Mouse (Mus musculus) neural tube, embryonic 14.5 days (tissue): ENCODE measurements at regions not wholly inside any gene's neighbourhood (a gene's known extent, or its start where the extent isn't known, plus 50 kb on each side); places are given as distances from the start of the nearest gene placed in this dataset.
"Not testable (repeated sequence)": the region's sequence is repeated elsewhere in the genome, so short reads cannot be mapped to it uniquely, and the experiment has no call there.

Experiments used
- ATAC-seq: fragments of 200-750 bp; cut with Nextera tagmentation; 2 replicates; pipeline ENCODE4 v1.8.0; 2017; ENCODE audit warnings: low read depth, mild to moderate bottlenecking, moderate TSS enrichment, moderate library complexity
- H3K27ac ChIP-seq: fragments of 300-500 bp; sonication (generic); 2 replicates; pipeline ENCODE4 v1.5.1; 2014; ENCODE audit warnings: low read depth, mild to moderate bottlenecking, control low read depth, low read length, moderate library complexity, mixed read lengths
- H3K27me3 ChIP-seq: fragments of 300-500 bp; sonication (generic); 2 replicates; pipeline ENCODE4 v1.6.1; 2014; ENCODE audit warnings: low read length; ENCODE audit not compliant: control insufficient read depth, insufficient read depth
- H3K36me3 ChIP-seq: fragments of 300-500 bp; sonication (generic); 2 replicates; pipeline ENCODE4 v1.6.1; 2014; ENCODE audit warnings: low read length, mixed read lengths; ENCODE audit not compliant: control insufficient read depth, insufficient read depth
- H3K4me1 ChIP-seq: fragments of 300-500 bp; sonication (generic); 2 replicates; pipeline ENCODE4 v1.6.1; 2014; ENCODE audit warnings: low read length; ENCODE audit not compliant: control insufficient read depth, insufficient read depth
- H3K4me2 ChIP-seq: fragments of 300-500 bp; sonication (generic); 2 replicates; pipeline ENCODE4 v1.6.1; 2014; ENCODE audit warnings: mild to moderate bottlenecking, low read depth, low read length, control low read depth
- H3K4me3 ChIP-seq: fragments of 300-500 bp; sonication (generic); 2 replicates; pipeline ENCODE4 v1.5.1; 2014; ENCODE audit warnings: low read depth, low read length, control low read depth, mixed read lengths
- H3K9ac ChIP-seq: fragments of 300-500 bp; sonication (generic); replicated peaks from 2 replicates; pipeline ENCODE4 v1.6.1; 2014; ENCODE audit warnings: low read depth, mild to moderate bottlenecking, control low read depth, low read length, mixed read lengths
- H3K9me3 ChIP-seq: fragments of 300-500 bp; sonication (generic); 2 replicates; pipeline ENCODE4 v1.6.1; 2016; ENCODE audit warnings: low read length; ENCODE audit not compliant: control insufficient read depth
- WGBS: fragments of 180-500 bp; shearing (Covaris S2); extraction: QIAGEN DNeasy Blood & Tissue Kit; methylation state at CpG from one replicate; pipeline ENCODE4 v1.1.7; 2014; 5-methylcytosine and 5-hydroxymethylcytosine counted together

GRCm38 (mm10) chr13:52284026-52284801, 246.9 kb downstream of the Diras2 start:
- Histone ChIP-seq H3K27me3 (no peaks in the 10 kb centered on the region), H3K4me1 (no peaks in the 10 kb centered on the region), H3K4me3 (no peak overlapping the region), H3K4me2 (no peak overlapping the region), H3K36me3 (no peaks in the 10 kb centered on the region), H3K9me3 (no peaks in the 10 kb centered on the region), H3K27ac (no peak overlapping the region), H3K9ac (no peak overlapping the region)
- 80% methylated on average over 12 of the region's 12 CpGs for WGBS
- no peak for ATAC-seq

- WGBS = 10% methylated on average over 6 of the region's 6 CpGs
- Histone ChIP-seq H3K9me3 (no peaks in the 10 kb centered on the region), H3K4me2 (no peak overlapping the region), H3K27ac (0 out of 2 replicates have a peak overlapping the region, but pooled peaks have one; percentile 10), H3K4me1 (no peaks in the 10 kb centered on the region), H3K36me3 (no peaks in the 10 kb centered on the region), H3K4me3 (no peak overlapping the region), H3K9ac (no peak overlapping the region), H3K27me3 (no peaks in the 10 kb centered on the region)
- ATAC-seq = no peak
Observed at GRCm38 (mm10) chr13:52288400-52288799, 242.7 kb downstream of the Diras2 start.

GRCm38 (mm10) chr13:52295847-52296246, 235.2 kb downstream of the Diras2 start:
- Histone ChIP-seq H3K27me3 (no peaks in the 10 kb centered on the region), H3K4me2 (no peak overlapping the region), H3K4me1 (0 out of 2 replicates have a peak, but pooled peaks cover 2% of the 10 kb centered on the region), H3K4me3 (no peak overlapping the region), H3K9me3 (no peaks in the 10 kb centered on the region), H3K27ac (no peak overlapping the region), H3K9ac (no peak overlapping the region), H3K36me3 (no peaks in the 10 kb centered on the region)
- 95% methylated on average over 15 of the region's 15 CpGs for WGBS
- ATAC-seq = no peak

GRCm38 (mm10) chr13:52296541-52297276, 234.4 kb downstream of the Diras2 start:
- no peaks in the 10 kb centered on the region for H3K27me3 ChIP-seq
- 0 out of 2 replicates have a peak, but pooled peaks cover 2% of the 10 kb centered on the region for H3K4me1 ChIP-seq
- H3K4me2 ChIP-seq = no peak overlapping the region
- ATAC-seq = no peak
- no peaks in the 10 kb centered on the region for H3K9me3 ChIP-seq
- no peak overlapping the region for H3K9ac ChIP-seq
- 88% methylated on average over 9 of the region's 9 CpGs for WGBS
- no peak overlapping the region for H3K27ac ChIP-seq
- no peaks in the 10 kb centered on the region for H3K36me3 ChIP-seq
- H3K4me3 ChIP-seq = no peak overlapping the region

GRCm38 (mm10) chr13:52297277-52297623, 233.8 kb downstream of the Diras2 start:
- Histone ChIP-seq H3K36me3 (no peaks in the 10 kb centered on the region), H3K4me3 (no peak overlapping the region), H3K27ac (no peak overlapping the region), H3K4me1 (0 out of 2 replicates have a peak, but pooled peaks cover 2% of the 10 kb centered on the region), H3K27me3 (no peaks in the 10 kb centered on the region), H3K9ac (no peak overlapping the region), H3K9me3 (no peaks in the 10 kb centered on the region), H3K4me2 (no peak overlapping the region)
- WGBS = 49% methylated on average over 7 of the region's 7 CpGs
- ATAC-seq = no peak

GRCm38 (mm10) chr13:52298362-52298761, 232.7 kb downstream of the Diras2 start:
- no peak for ATAC-seq
- Histone ChIP-seq H3K27ac (no peak overlapping the region), H3K4me2 (no peak overlapping the region), H3K36me3 (no peaks in the 10 kb centered on the region), H3K4me3 (no peak overlapping the region), H3K9me3 (no peaks in the 10 kb centered on the region), H3K4me1 (0 out of 2 replicates have a peak, but pooled peaks cover 2% of the 10 kb centered on the region), H3K27me3 (no peaks in the 10 kb centered on the region), H3K9ac (no peak overlapping the region)
- 87% methylated on average over 5 of the region's 5 CpGs for WGBS

GRCm38 (mm10) chr13:52305328-52305727, 225.8 kb downstream of the Diras2 start:
- ATAC-seq = not testable (repeated sequence)

GRCm38 (mm10) chr13:52306783-52307440, 224.2 kb downstream of the Diras2 start:
- Histone ChIP-seq H3K4me3 (no peak overlapping the region), H3K27ac (no peak overlapping the region), H3K9ac (no peak overlapping the region), H3K9me3 (no peaks in the 10 kb centered on the region), H3K36me3 (no peaks in the 10 kb centered on the region), H3K4me1 (no peaks in the 10 kb centered on the region), H3K4me2 (no peak overlapping the region), H3K27me3 (no peaks in the 10 kb centered on the region)
- no peak for ATAC-seq
- 85% methylated on average over 9 of the region's 9 CpGs for WGBS

More at GRCm38 (mm10) chr13:52305328-52305727, 225.8 kb downstream of the Diras2 start:
- not testable (repeated sequence) for H3K4me1 ChIP-seq, H3K4me3 ChIP-seq, H3K9me3 ChIP-seq, H3K9ac ChIP-seq, H3K27ac ChIP-seq, H3K36me3 ChIP-seq, H3K27me3 ChIP-seq, H3K4me2 ChIP-seq

GRCm38 (mm10) chr13:52310954-52311353, 220.1 kb downstream of the Diras2 start:
- H3K4me2 ChIP-seq = no peak overlapping the region
- H3K9me3 ChIP-seq = no peaks in the 10 kb centered on the region
- H3K27ac ChIP-seq = no peak overlapping the region
- H3K9ac ChIP-seq = no peak overlapping the region
- 11% methylated on average over 2 of the region's 2 CpGs for WGBS
- H3K4me1 ChIP-seq = no peaks in the 10 kb centered on the region
- H3K27me3 ChIP-seq = no peaks in the 10 kb centered on the region
- no peaks in the 10 kb centered on the region for H3K36me3 ChIP-seq
- no peak for ATAC-seq
- H3K4me3 ChIP-seq = no peak overlapping the region
